29 mouse cellular contexts compared by ENCODE assay signal in genomic region chr11:85724159-85724558, GRCm38 (mm10).
DNase-seq lines count a peak whose midpoint lies in the region; ATAC-seq and TF ChIP-seq lines count a peak whose summit lies in the region.
"Had no signal": no experiment of that assay in that cellular context is flagged by ENCODE, and none has a peak within 500 bp of the region (broad histone marks: within the 10 kb centered on the region; RNA-seq: fewer than 3 reads in every experiment).

No protein-coding gene starts in this region.

- H3K4me2 ChIP-seq in lung, embryonic 15.5 days, result no peak overlapping the region
- no peak overlapping the region for H3K4me2 ChIP-seq in midbrain, embryonic 11.5 days
- H3K4me2 ChIP-seq in midbrain, embryonic 16.5 days (ENCODE audit: low read length), result no peak overlapping the region
- no peak overlapping the region for H3K4me2 ChIP-seq in stomach, postnatal 0 days (replicated peaks; ENCODE audit: low read depth)
- H3K4me2 ChIP-seq: embryonic facial prominence, embryonic 15.5 days; forebrain, embryonic 13.5 days; intestine, embryonic 15.5 days; limb, embryonic 15.5 days; liver, embryonic 13.5 days; midbrain, embryonic 13.5 days; neural tube, embryonic 15.5 days had no signal

- DNase-seq in lung, postnatal 25 days (ENCODE audit: low spot score), result no peak
- peak; percentile 8 for DNase-seq in midbrain, embryonic 11.5 days (ENCODE audit: low spot score, missing footprints)
- no peak for DNase-seq in stomach, postnatal 0 days (ENCODE audit: low spot score)
- DNase-seq in right cerebral cortex, postnatal 10 days (ENCODE audit: low spot score in 2 of 2), result no peak
- DNase-seq in embryo, embryonic 9.5 days (ENCODE audit: extremely low spot score), result no peak
- DNase-seq: adrenal gland, postnatal 25 days; B cell, adult 2 months; cerebellum, adult 11-12 months; cerebellum, adult 9-11 months; gastrocnemius, postnatal 14 days; kidney, adult 2 months; kidney, postnatal 4 days; layer of hippocampus, postnatal 36 days; liver, embryonic 13.5 days; right cerebral cortex, postnatal 25 days; thymus, adult 2 months; thymus, postnatal 4 days had no signal

- H3K9me3 ChIP-seq in lung, embryonic 15.5 days, result no peaks in the 10 kb centered on the region
- no peaks in the 10 kb centered on the region for H3K9me3 ChIP-seq in midbrain, embryonic 11.5 days (ENCODE audit: control insufficient read depth, low read length)
- H3K9me3 ChIP-seq in midbrain, embryonic 16.5 days (replicated peaks; ENCODE audit: control insufficient read depth, low read length, poor library complexity, severe bottlenecking), result no peaks in the 10 kb centered on the region
- H3K9me3 ChIP-seq in stomach, postnatal 0 days (ENCODE audit: control insufficient read depth, low read length), result no peaks in the 10 kb centered on the region
- H3K9me3 ChIP-seq: embryonic facial prominence, embryonic 15.5 days; forebrain, embryonic 13.5 days; intestine, embryonic 15.5 days; limb, embryonic 10.5 days; limb, embryonic 15.5 days; liver, embryonic 13.5 days; midbrain, embryonic 13.5 days; neural tube, embryonic 15.5 days had no signal

- peak overlapping the region; percentile 37 for H3K27ac ChIP-seq in lung, embryonic 15.5 days
- no peak overlapping the region for H3K27ac ChIP-seq in midbrain, embryonic 11.5 days (ENCODE audit: low read depth, low read length)
- H3K27ac ChIP-seq in midbrain, embryonic 16.5 days (ENCODE audit: low read length), result no peak overlapping the region
- peak overlapping the region; percentile 35; the same call in 1 of the 2 replicates for H3K27ac ChIP-seq in stomach, postnatal 0 days (replicated peaks)
- H3K27ac ChIP-seq: embryonic facial prominence, embryonic 15.5 days; forebrain, embryonic 13.5 days; hindbrain, postnatal 0 days; intestine, embryonic 15.5 days; limb, embryonic 10.5 days; limb, embryonic 15.5 days; liver, embryonic 13.5 days; macrophage; midbrain, embryonic 13.5 days; neural tube, embryonic 15.5 days had no signal

- H3K9ac ChIP-seq in lung, embryonic 15.5 days, result no peak overlapping the region
- H3K9ac ChIP-seq in midbrain, embryonic 11.5 days (ENCODE audit: low read length), result no peak overlapping the region
- no peak overlapping the region for H3K9ac ChIP-seq in midbrain, embryonic 16.5 days (ENCODE audit: low read depth, low read length)
- H3K9ac ChIP-seq in stomach, postnatal 0 days (ENCODE audit: low read length), result no peak overlapping the region
- H3K9ac ChIP-seq: embryonic facial prominence, embryonic 15.5 days; forebrain, embryonic 13.5 days; intestine, embryonic 15.5 days; limb, embryonic 15.5 days; liver, embryonic 13.5 days; midbrain, embryonic 13.5 days; neural tube, embryonic 15.5 days had no signal

- WGBS in lung, embryonic 15.5 days, result 39% methylated on average over 6 of the region's 6 CpGs
- 81% methylated on average over 6 of the region's 6 CpGs for WGBS in midbrain, embryonic 11.5 days
- WGBS in midbrain, embryonic 16.5 days, result 85% methylated on average over 6 of the region's 6 CpGs
- WGBS in stomach, postnatal 0 days, result 66% methylated on average over 6 of the region's 6 CpGs

- no peaks in the 10 kb centered on the region for H3K36me3 ChIP-seq in lung, embryonic 15.5 days
- H3K36me3 ChIP-seq in midbrain, embryonic 11.5 days (ENCODE audit: control insufficient read depth, insufficient read depth, low read length), result no peaks in the 10 kb centered on the region
- H3K36me3 ChIP-seq in midbrain, embryonic 16.5 days (ENCODE audit: control insufficient read depth, insufficient read depth, low read length), result no peaks in the 10 kb centered on the region
- H3K36me3 ChIP-seq in stomach, postnatal 0 days (ENCODE audit: control insufficient read depth, insufficient read depth, low read length), result no peaks in the 10 kb centered on the region
- H3K36me3 ChIP-seq: embryonic facial prominence, embryonic 15.5 days; intestine, embryonic 15.5 days; limb, embryonic 10.5 days; limb, embryonic 15.5 days; liver, embryonic 13.5 days; midbrain, embryonic 13.5 days; neural tube, embryonic 15.5 days had no signal

- no peaks in the 10 kb centered on the region for H3K27me3 ChIP-seq in lung, embryonic 15.5 days
- H3K27me3 ChIP-seq in midbrain, embryonic 11.5 days (ENCODE audit: control insufficient read depth, insufficient read depth, low read length), result peaks cover 3% of the 10 kb centered on the region; the same call in 1 of the 2 replicates
- peaks cover 1% of the 10 kb centered on the region; the same call in 1 of the 2 replicates for H3K27me3 ChIP-seq in midbrain, embryonic 16.5 days (ENCODE audit: control insufficient read depth, insufficient read depth, low read depth, low read length)
- H3K27me3 ChIP-seq in stomach, postnatal 0 days (ENCODE audit: control insufficient read depth, insufficient read depth, low read length), result no peaks in the 10 kb centered on the region
- H3K27me3 ChIP-seq: embryonic facial prominence, embryonic 15.5 days; liver, embryonic 13.5 days; neural tube, embryonic 15.5 days had no signal

- H3K4me3 ChIP-seq in lung, embryonic 15.5 days, result no peak overlapping the region
- H3K4me3 ChIP-seq in midbrain, embryonic 11.5 days (ENCODE audit: low read depth, low read length), result no peak overlapping the region
- no peak overlapping the region for H3K4me3 ChIP-seq in midbrain, embryonic 16.5 days (ENCODE audit: low read depth, low read length)
- no peak overlapping the region for H3K4me3 ChIP-seq in stomach, postnatal 0 days (ENCODE audit: low read depth, low read length)
- H3K4me3 ChIP-seq: embryonic facial prominence, embryonic 15.5 days; forebrain, embryonic 13.5 days; intestine, embryonic 15.5 days; limb, embryonic 10.5 days; limb, embryonic 15.5 days; liver, embryonic 13.5 days; midbrain, embryonic 13.5 days; neural tube, embryonic 15.5 days had no signal

- no peak for ATAC-seq in lung, embryonic 15.5 days (ENCODE audit: borderline replicate concordance, extremely low read depth, low FRiP score, low TSS enrichment)
- no peak for ATAC-seq in midbrain, embryonic 11.5 days (ENCODE audit: low FRiP score)
- no peak for ATAC-seq in midbrain, embryonic 16.5 days
- ATAC-seq in megakaryocyte progenitor cell, adult 5-6 weeks (replicated peaks; ENCODE audit: poor library complexity), result peak; percentile 67
- ATAC-seq in stomach, postnatal 0 days (ENCODE audit: low FRiP score, low TSS enrichment), result no peak
- ATAC-seq: forebrain, embryonic 13.5 days; hindbrain, postnatal 0 days; intestine, embryonic 15.5 days; midbrain, embryonic 13.5 days had no signal

- H3K4me1 ChIP-seq in lung, embryonic 15.5 days, result peaks cover 13% of the 10 kb centered on the region
- no peaks in the 10 kb centered on the region for H3K4me1 ChIP-seq in midbrain, embryonic 11.5 days (ENCODE audit: control insufficient read depth, insufficient read depth, low read length)
- H3K4me1 ChIP-seq in midbrain, embryonic 16.5 days (ENCODE audit: control insufficient read depth, insufficient read depth, low read length), result peaks cover 3% of the 10 kb centered on the region; the same call in 1 of the 2 replicates
- H3K4me1 ChIP-seq in stomach, postnatal 0 days (replicated peaks; ENCODE audit: control insufficient read depth, insufficient read depth), result no peaks in the 10 kb centered on the region
- H3K4me1 ChIP-seq: forebrain, embryonic 13.5 days had no signal

- TF ChIP-seq EP300 in stomach, postnatal 0 days (optimal IDR thresholded peaks at IDR 0.05), result no peak

- no peak for TF ChIP-seq CTCF in stomach, postnatal 0 days (IDR thresholded peaks at IDR 0.05; ENCODE audit: low read depth)

Comparison
In these comparisons a context has a peak if more than half of its experiments do, and no peak if none do; other contexts are left out.
1. H3K27ac ChIP-seq: peak in lung, embryonic 15.5 days (single experiment) and stomach, postnatal 0 days (single experiment); none in midbrain, embryonic 11.5 days (single experiment) and midbrain, embryonic 16.5 days (single experiment).